28 mouse cellular contexts compared by ENCODE assay signal in the genomic region with DNA sequence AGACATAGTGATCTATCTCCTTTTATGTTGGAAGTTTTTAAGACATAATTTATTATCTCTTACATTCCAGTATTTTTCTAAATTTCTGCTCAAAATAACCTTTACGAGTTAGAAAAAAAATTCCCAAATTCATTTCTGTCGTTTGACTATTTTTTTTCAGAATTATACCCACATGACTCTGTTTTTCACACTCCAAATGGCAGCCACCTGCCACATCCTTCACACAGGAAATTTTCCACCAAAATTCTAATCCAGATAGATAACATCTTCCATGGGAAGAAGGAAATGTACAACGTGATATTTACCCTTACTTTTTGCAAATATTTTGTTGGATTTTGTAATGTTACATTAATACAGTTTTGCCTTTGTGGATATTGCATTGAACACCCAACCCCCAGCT.
DNase-seq lines count a peak whose midpoint lies in the region; ATAC-seq and TF ChIP-seq lines count a peak whose summit lies in the region.
"Had no signal": no experiment of that assay in that cellular context is flagged by ENCODE, and none has a peak within 500 bp of the region (broad histone marks: within the 10 kb centered on the region; RNA-seq: fewer than 3 reads in every experiment).

No protein-coding gene starts in this region.

- H3K9me3 ChIP-seq in forebrain, postnatal 0 days (ENCODE audit: low read length) = no peaks in the 10 kb centered on the region
- no peaks in the 10 kb centered on the region for H3K9me3 ChIP-seq in forebrain, embryonic 11.5 days (ENCODE audit: control insufficient read depth, low read length)
- H3K9me3 ChIP-seq: embryonic facial prominence, embryonic 13.5 days; forebrain, embryonic 12.5 days; G1E; heart, embryonic 12.5 days; hindbrain, embryonic 13.5 days; limb, embryonic 12.5 days; liver, embryonic 15.5 days; midbrain, embryonic 10.5 days had no signal

- H3K27me3 ChIP-seq in cerebellum, adult 2 months (ENCODE audit: control insufficient read depth, insufficient read depth, low read length) = no peaks in the 10 kb centered on the region
- no peaks in the 10 kb centered on the region for H3K27me3 ChIP-seq in forebrain, postnatal 0 days (ENCODE audit: insufficient read depth, low read length)
- H3K27me3 ChIP-seq in forebrain, embryonic 11.5 days (ENCODE audit: control insufficient read depth, insufficient read depth, low read length) = no peaks in the 10 kb centered on the region
- H3K27me3 ChIP-seq: embryonic facial prominence, embryonic 13.5 days; forebrain, embryonic 12.5 days; heart, embryonic 12.5 days; hindbrain, embryonic 13.5 days; limb, embryonic 12.5 days; liver, embryonic 15.5 days had no signal

- ATAC-seq in forebrain, postnatal 0 days = no peak
- no peak for ATAC-seq in forebrain, embryonic 11.5 days (replicated peaks; ENCODE audit: low FRiP score)
- no peak for ATAC-seq in erythroid progenitor cell, adult 5-6 weeks (replicated peaks; ENCODE audit: low FRiP score, poor library complexity, severe bottlenecking)
- no peak for ATAC-seq in megakaryocyte progenitor cell, adult 5-6 weeks (replicated peaks; ENCODE audit: poor library complexity)
- ATAC-seq: intestine, embryonic 16.5 days; midbrain, embryonic 16.5 days had no signal

- no peaks in the 10 kb centered on the region for H3K4me1 ChIP-seq in cerebellum, adult 2 months (ENCODE audit: control insufficient read depth, insufficient read depth, low read length)
- H3K4me1 ChIP-seq in forebrain, postnatal 0 days (ENCODE audit: insufficient read depth) = no peaks in the 10 kb centered on the region
- H3K4me1 ChIP-seq in forebrain, embryonic 11.5 days (replicated peaks; ENCODE audit: control insufficient read depth, insufficient read depth, low read length) = no peaks in the 10 kb centered on the region
- H3K4me1 ChIP-seq: embryonic facial prominence, embryonic 13.5 days; forebrain, embryonic 12.5 days; heart, embryonic 12.5 days; hindbrain, embryonic 13.5 days; limb, embryonic 12.5 days; liver, embryonic 15.5 days; midbrain, embryonic 10.5 days had no signal

- TF ChIP-seq POLR2A in cerebellum, adult 2 months (IDR thresholded peaks at IDR 0.05; ENCODE audit: borderline replicate concordance, insufficient read depth, low read length) = no peak

- no peak overlapping the region for H3K9ac ChIP-seq in forebrain, postnatal 0 days
- no peak overlapping the region for H3K9ac ChIP-seq in forebrain, embryonic 11.5 days (ENCODE audit: low read length)
- H3K9ac ChIP-seq: embryonic facial prominence, embryonic 13.5 days; forebrain, embryonic 12.5 days; heart, embryonic 12.5 days; hindbrain, embryonic 13.5 days; limb, embryonic 12.5 days; liver, embryonic 15.5 days; lung, embryonic 14.5 days had no signal

- no peak overlapping the region for H3K27ac ChIP-seq in cerebellum, adult 2 months (ENCODE audit: insufficient read depth, low read length)
- H3K27ac ChIP-seq in forebrain, postnatal 0 days (ENCODE audit: low read depth, low read length) = no peak overlapping the region
- no peak overlapping the region for H3K27ac ChIP-seq in forebrain, embryonic 11.5 days (ENCODE audit: low read depth, low read length)
- H3K27ac ChIP-seq: embryonic facial prominence, embryonic 13.5 days; forebrain, embryonic 12.5 days; heart, adult 2 months; hindbrain, embryonic 13.5 days; left cerebral cortex, adult 2 months; limb, embryonic 12.5 days; liver, embryonic 15.5 days; midbrain, embryonic 10.5 days had no signal

- peak; percentile 30 to 58 for DNase-seq in cerebellum, adult 2 months
- DNase-seq in cerebellum, postnatal 14 days = no peak
- DNase-seq in forebrain, postnatal 0 days = peak; percentile 3
- DNase-seq in forebrain, embryonic 11.5 days (ENCODE audit: low spot score) = no peak
- peak; percentile 72 for DNase-seq in brain, adult 2 months (ENCODE audit: low read depth, low spot score)
- DNase-seq in layer of hippocampus, adult 8-10 months (ENCODE audit: low spot score in 2 of 2) = peak; percentile 23 to 39
- DNase-seq: adrenal gland, postnatal 14 days; heart, adult 2 months; heart, postnatal 4 days; kidney, adult 9 months; kidney, postnatal 10 days; lung, embryonic 14.5 days; lung, postnatal 14 days; thymus, adult 18-20 months; thymus, postnatal 36 days had no signal

- WGBS in cerebellum, adult 2 months = 9% methylated on average over 3 of the region's 3 CpGs
- 53% methylated on average over 3 of the region's 3 CpGs for WGBS in forebrain, postnatal 0 days
- WGBS in forebrain, embryonic 11.5 days = 80% methylated on average over 3 of the region's 3 CpGs

- no peak overlapping the region for H3K4me3 ChIP-seq in cerebellum, adult 2 months (replicated peaks; ENCODE audit: insufficient read depth, low read depth, low read length)
- H3K4me3 ChIP-seq in forebrain, postnatal 0 days (ENCODE audit: low read depth, low read length) = no peak overlapping the region
- H3K4me3 ChIP-seq in forebrain, embryonic 11.5 days (ENCODE audit: low read depth, low read length) = no peak overlapping the region
- H3K4me3 ChIP-seq: embryonic facial prominence, embryonic 13.5 days; forebrain, embryonic 12.5 days; heart, adult 2 months; heart, embryonic 12.5 days; hindbrain, embryonic 13.5 days; left cerebral cortex, adult 2 months; limb, embryonic 12.5 days; liver, embryonic 15.5 days; midbrain, embryonic 10.5 days had no signal

- TF ChIP-seq CTCF in cerebellum, adult 2 months (IDR thresholded peaks at IDR 0.05; ENCODE audit: borderline replicate concordance, insufficient read depth, low read depth, low read length) = no peak
- no peak for TF ChIP-seq CTCF in forebrain, postnatal 0 days (IDR thresholded peaks at IDR 0.05; ENCODE audit: low read depth)

- no peaks in the 10 kb centered on the region for H3K36me3 ChIP-seq in forebrain, postnatal 0 days (ENCODE audit: insufficient read depth)
- no peaks in the 10 kb centered on the region for H3K36me3 ChIP-seq in forebrain, embryonic 11.5 days (ENCODE audit: control insufficient read depth, insufficient read depth, low read length)
- H3K36me3 ChIP-seq: embryonic facial prominence, embryonic 13.5 days; forebrain, embryonic 12.5 days; G1E; heart, embryonic 12.5 days; hindbrain, embryonic 13.5 days; limb, embryonic 12.5 days; liver, embryonic 15.5 days; midbrain, embryonic 10.5 days had no signal

- no peak overlapping the region for H3K4me2 ChIP-seq in forebrain, postnatal 0 days (ENCODE audit: low read depth)
- H3K4me2 ChIP-seq in forebrain, embryonic 11.5 days (ENCODE audit: low read depth, low read length, severe bottlenecking) = no peak overlapping the region
- H3K4me2 ChIP-seq: embryonic facial prominence, embryonic 13.5 days; forebrain, embryonic 12.5 days; heart, embryonic 12.5 days; hindbrain, embryonic 13.5 days; limb, embryonic 12.5 days; liver, embryonic 15.5 days; lung, embryonic 14.5 days had no signal

Comparison
In these comparisons a context has a peak if more than half of its experiments do, and no peak if none do; other contexts are left out.
1. DNase-seq: peak in cerebellum, adult 2 months (2 of 2), forebrain, postnatal 0 days (single experiment), brain, adult 2 months (single experiment) and layer of hippocampus, adult 8-10 months (2 of 2); none in cerebellum, postnatal 14 days (0 of 2) and forebrain, embryonic 11.5 days (single experiment).